Mouse (Mus musculus) hindbrain, embryonic 10.5 days (tissue): ENCODE measurements around the gene Dab1. TPM values are rescaled to one million over a fixed set of nuclear protein-coding genes. Genes with fewer than 3 reads are reported as not detected.

ENCODE experiments used
- DNase-seq: peaks from one replicate; pipeline ENCODE4 v3.0.0-alpha.2; 2017; ENCODE audit warnings: low spot score
- H3K27ac ChIP-seq: fragments of 300-500 bp; sonication (generic); 2 replicates; pipeline ENCODE4 v1.5.1; 2016; ENCODE audit warnings: mild to moderate bottlenecking, moderate library complexity
- H3K27me3 ChIP-seq: fragments of 300-500 bp; sonication (generic); 2 replicates; pipeline ENCODE4 v1.6.1; 2016; ENCODE audit warnings: mild to moderate bottlenecking; ENCODE audit not compliant: poor library complexity, insufficient read depth, severe bottlenecking
- H3K36me3 ChIP-seq: fragments of 300-500 bp; sonication (generic); 2 replicates; pipeline ENCODE4 v1.6.1; 2016; ENCODE audit warnings: mild to moderate bottlenecking, moderate library complexity
- H3K4me1 ChIP-seq: fragments of 300-500 bp; sonication (generic); replicated peaks from 2 replicates; pipeline ENCODE4 v1.6.1; 2016; ENCODE audit warnings: mild to moderate bottlenecking
- H3K4me3 ChIP-seq: fragments of 300-500 bp; sonication (generic); 2 replicates; pipeline ENCODE4 v1.5.1; 2016; ENCODE audit warnings: mild to moderate bottlenecking, moderate library complexity
- H3K9me3 ChIP-seq: fragments of 300-500 bp; sonication (generic); 2 replicates; pipeline ENCODE4 v1.6.1; 2016; ENCODE audit warnings: mild to moderate bottlenecking, moderate library complexity
- whole genome bisulfite sequencing: fragments of 180-500 bp; shearing (Covaris S2); methylation state at CpG from one replicate; pipeline ENCODE4 v1.1.7; 2016; 5-methylcytosine and 5-hydroxymethylcytosine counted together
- polyA plus RNA-seq: library from polyadenylated mRNA; unstranded; fragments of >200 nt; fragmentation: Nextera tagmentation; extraction: Ambion mirVana; gene quantifications from 2 replicates; pipeline ENCODE4 v1.2.1, GENCODE M21; 2016

Dab1 gene
- polyA plus RNA-seq, 1 experiment from 2014 or later: 27.3 TPM

DNA sequence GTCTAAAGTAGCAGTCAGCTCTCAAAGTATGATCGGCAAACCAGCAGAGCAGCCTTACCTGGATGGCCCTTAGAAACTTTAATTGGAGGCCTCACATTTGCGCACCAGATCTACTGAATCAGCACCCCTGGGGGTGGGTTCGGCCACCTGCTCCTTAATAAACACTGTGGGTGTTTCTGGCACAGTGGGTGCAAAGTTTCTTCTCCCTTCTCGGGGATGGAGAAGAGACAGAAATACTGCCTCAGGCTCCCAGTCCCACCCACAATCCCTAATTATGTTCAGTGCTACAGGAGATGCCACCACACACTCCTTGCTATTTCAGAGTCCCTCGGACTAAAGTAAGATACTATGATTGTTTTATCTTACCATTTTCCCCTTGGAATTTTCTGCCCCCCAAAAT is 944.4 kb downstream of the Dab1 start:
- DNase-seq: no peak
- WGBS: 84% methylated on average over 5 of the region's 5 CpGs
- Histone ChIP-seq H3K36me3 (no peaks in the 10 kb centered on the region), H3K9me3 (no peaks in the 10 kb centered on the region), H3K27ac (no peak overlapping the region), H3K4me3 (no peak overlapping the region), H3K4me1 (0 out of 2 replicates have a peak, but pooled peaks cover 7% of the 10 kb centered on the region), H3K27me3 (0 out of 2 replicates have a peak, but pooled peaks cover 4% of the 10 kb centered on the region)

DNA sequence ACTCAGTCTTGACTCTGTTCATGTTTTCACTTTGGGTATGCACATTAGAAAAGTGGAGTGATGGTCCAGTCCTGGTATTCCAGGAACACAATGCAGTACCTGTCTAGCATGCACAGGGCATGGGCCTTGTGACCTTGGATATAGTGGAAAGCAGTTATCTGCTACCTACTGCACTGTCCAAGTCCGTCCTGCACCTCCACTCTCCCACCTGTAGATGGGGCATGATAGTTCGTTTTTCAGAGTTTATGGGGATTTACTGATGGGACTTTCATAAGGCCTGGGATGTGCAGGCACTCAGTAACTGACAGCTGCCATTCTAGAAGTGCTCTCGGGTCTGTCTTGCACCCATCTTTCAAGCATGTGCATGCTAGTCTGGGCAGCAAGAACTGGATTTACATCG is 951.4 kb downstream of the Dab1 start:
- no peaks in the 10 kb centered on the region for H3K27me3 ChIP-seq
- no peaks in the 10 kb centered on the region for H3K36me3 ChIP-seq
- no peak overlapping the region for H3K27ac ChIP-seq
- peaks cover 6% of the 10 kb centered on the region; the same call in 1 of the 2 replicates for H3K4me1 ChIP-seq
- DNase-seq: no peak
- WGBS: 74% methylated on average over 4 of the region's 4 CpGs
- H3K9me3 ChIP-seq: no peaks in the 10 kb centered on the region
- no peak overlapping the region for H3K4me3 ChIP-seq

DNA sequence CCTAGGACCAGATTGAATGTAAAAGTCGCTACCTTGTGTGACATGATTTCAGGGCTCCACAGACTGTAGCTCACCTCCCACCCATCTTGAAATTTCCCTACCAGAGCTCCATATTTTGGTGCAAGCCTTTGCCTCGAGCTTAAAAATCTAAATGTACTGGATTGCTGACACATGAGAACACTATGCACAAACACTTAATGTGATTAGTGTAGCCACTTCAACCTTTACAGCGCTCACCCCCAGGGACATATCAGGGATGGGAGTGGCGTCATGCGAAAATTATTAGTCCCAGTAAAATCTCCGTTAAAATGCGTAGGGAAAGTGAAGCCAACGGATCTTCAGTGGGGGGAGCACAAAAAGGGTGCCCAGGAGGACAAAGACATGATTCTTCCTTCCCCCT is 953.3 kb downstream of the Dab1 start:
- 88% methylated on average over 8 of the region's 8 CpGs for WGBS
- H3K27ac ChIP-seq: no peak overlapping the region
- no peaks in the 10 kb centered on the region for H3K36me3 ChIP-seq
- no peak overlapping the region for H3K4me3 ChIP-seq
- no peaks in the 10 kb centered on the region for H3K9me3 ChIP-seq
- peaks cover 6% of the 10 kb centered on the region; the same call in 1 of the 2 replicates for H3K4me1 ChIP-seq
- no peaks in the 10 kb centered on the region for H3K27me3 ChIP-seq
- DNase-seq: no peak

DNA sequence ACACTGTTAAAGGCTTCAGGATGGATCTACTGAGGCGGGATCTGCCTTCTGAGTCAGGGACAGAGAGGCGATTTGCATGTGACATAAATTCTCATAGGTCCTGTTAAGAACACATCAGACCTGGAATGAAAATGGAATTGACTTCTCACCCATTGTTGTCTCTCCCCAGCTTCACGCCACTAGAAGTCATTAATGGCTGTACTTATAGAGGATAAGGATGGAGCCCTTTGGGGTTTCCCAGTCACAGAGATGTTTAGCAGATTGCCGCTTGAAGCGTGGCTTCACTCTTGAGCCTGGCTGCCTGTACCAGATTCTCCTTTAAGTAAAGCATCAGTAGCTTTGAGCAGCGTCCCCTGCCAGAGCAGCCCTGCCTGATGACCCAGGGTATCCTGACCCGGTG is 954.3 kb downstream of the Dab1 start:
- H3K4me1 ChIP-seq: peaks cover 6% of the 10 kb centered on the region; the same call in 1 of the 2 replicates
- H3K27ac ChIP-seq: no peak overlapping the region; the same call in 1 of the 2 replicates
- H3K36me3 ChIP-seq: no peaks in the 10 kb centered on the region
- no peaks in the 10 kb centered on the region for H3K27me3 ChIP-seq
- WGBS: 80% methylated on average over 7 of the region's 7 CpGs
- no peaks in the 10 kb centered on the region for H3K9me3 ChIP-seq
- DNase-seq: no peak
- no peak overlapping the region for H3K4me3 ChIP-seq

DNA sequence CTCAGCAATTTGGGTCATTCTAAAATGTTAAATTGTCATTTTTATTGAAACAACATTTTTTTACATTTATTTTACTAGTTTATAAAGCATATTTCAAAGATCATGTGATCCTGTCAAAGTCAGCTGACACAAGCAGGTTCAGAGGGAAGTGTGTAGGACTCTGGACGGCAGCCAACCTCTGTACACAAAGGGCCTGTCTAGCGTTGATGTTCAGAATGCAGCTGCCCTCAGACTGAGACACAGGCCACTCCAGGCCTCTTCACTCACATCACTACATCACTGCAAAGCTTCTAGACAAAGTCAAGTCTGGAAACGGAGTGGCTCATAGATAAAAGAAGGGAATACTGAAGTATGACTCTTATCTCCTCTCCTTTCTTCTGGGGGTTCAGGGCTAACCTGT is 959.2 kb downstream of the Dab1 start:
- Histone ChIP-seq H3K27ac (no peak overlapping the region), H3K27me3 (no peaks in the 10 kb centered on the region), H3K9me3 (no peaks in the 10 kb centered on the region), H3K4me3 (no peak overlapping the region), H3K36me3 (no peaks in the 10 kb centered on the region), H3K4me1 (peaks cover 19% of the 10 kb centered on the region)
- DNase-seq: no peak
- 70% methylated on average over 3 of the region's 3 CpGs for WGBS

DNA sequence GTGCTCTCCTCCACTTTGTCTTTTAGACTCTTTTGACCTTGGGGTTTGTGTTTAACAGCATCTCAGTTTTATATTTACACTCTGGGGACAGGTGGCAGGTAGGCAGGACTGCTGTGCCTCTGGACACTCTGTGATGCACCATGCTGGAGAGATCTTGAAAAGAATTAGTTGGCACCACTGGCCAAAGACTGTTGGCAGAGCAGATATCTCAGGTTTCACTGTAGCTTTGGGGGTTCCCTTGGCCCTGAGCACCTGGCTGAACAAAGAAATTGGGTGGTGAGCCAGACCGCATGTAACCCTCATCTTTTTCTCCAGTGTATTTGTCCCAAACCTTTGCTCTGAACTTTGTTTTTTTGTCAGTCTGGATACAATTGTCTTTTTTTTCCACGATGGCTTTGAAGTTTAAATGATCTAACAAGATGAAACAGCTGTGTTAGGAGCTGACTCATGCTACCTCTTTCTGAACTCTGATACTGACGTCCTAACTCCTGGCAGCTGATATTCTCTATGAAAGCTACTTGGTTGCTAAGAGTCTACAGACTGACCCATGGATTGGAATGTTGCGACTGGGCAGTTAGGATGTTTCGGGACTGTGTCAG is 960.9 kb downstream of the Dab1 start:
- no peaks in the 10 kb centered on the region for H3K9me3 ChIP-seq
- H3K4me1 ChIP-seq: peaks cover 19% of the 10 kb centered on the region
- WGBS: 79% methylated on average over 5 of the region's 5 CpGs
- no peaks in the 10 kb centered on the region for H3K36me3 ChIP-seq
- no peak overlapping the region for H3K27ac ChIP-seq
- no peaks in the 10 kb centered on the region for H3K27me3 ChIP-seq
- H3K4me3 ChIP-seq: no peak overlapping the region
- DNase-seq: no peak

DNA sequence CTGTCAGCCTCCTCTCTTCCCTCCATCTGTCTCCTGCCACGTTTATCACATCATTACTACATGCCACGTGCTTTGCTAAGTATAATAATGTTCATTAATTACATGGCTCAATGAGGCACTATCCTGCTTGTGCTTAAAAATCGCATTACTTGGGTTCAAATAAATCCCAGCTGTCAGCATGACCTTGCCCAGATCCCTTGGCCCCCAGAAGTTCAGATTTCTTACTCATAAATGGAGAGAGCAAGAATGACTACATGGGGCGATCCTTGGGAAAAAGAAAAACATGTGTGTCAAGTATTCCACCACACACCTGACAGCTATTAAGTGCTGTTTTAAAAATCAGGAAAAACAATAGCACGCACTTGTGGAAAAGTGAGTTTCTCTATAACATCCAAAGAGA is 963.6 kb downstream of the Dab1 start:
- H3K9me3 ChIP-seq: no peaks in the 10 kb centered on the region
- H3K27me3 ChIP-seq: no peaks in the 10 kb centered on the region
- H3K4me3 ChIP-seq: no peak overlapping the region
- H3K27ac ChIP-seq: no peak overlapping the region
- no peak for DNase-seq
- H3K4me1 ChIP-seq: peaks cover 19% of the 10 kb centered on the region
- WGBS: 59% methylated on average over 5 of the region's 5 CpGs
- no peaks in the 10 kb centered on the region for H3K36me3 ChIP-seq

DNA sequence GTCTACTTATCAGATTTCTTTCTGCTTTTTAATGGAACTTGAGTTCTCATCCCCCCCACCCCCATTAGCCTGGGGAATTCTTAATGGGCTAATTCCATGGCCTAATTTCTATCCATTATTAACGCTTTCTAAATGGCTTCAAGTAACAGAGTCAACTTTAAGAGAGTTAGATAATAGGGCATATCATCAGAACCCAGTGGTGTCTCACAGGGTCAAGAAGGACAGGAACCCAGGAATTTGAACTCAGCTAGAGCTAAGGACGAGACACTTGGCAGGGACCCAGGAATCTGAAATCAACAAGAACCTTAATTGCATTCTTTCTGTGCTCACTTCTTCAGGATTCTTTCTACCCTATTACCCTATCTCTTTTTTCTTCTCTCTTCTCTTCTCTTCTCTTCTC is 968.7 kb downstream of the Dab1 start:
- H3K4me1 ChIP-seq: peaks cover 24% of the 10 kb centered on the region
- H3K36me3 ChIP-seq: no peaks in the 10 kb centered on the region
- DNase-seq: no peak
- H3K4me3 ChIP-seq: no peak overlapping the region
- H3K27ac ChIP-seq: no peak overlapping the region
- no peaks in the 10 kb centered on the region for H3K9me3 ChIP-seq
- no peaks in the 10 kb centered on the region for H3K27me3 ChIP-seq
- WGBS: 77% methylated on average over 2 of the region's 2 CpGs

DNA sequence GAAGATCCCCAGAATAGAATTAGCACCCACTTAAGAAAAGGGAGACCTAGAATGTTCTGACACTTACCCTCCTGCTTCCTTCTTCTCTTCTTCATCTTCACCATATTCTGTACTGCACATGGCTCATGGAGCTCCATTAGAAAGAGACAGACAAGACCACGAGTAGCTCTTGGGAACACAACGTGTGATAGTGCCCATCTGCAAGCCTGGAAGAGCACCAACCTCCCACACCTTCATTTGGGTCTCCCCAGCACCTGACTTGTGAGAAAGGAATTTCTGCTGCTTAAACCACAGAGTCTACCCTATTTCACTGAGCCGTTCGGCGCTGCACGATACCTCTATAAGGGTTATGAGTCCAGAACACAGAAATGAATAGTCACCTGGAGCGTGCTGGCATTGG is 977.8 kb downstream of the Dab1 start:
- no peak for DNase-seq
- H3K9me3 ChIP-seq: no peaks in the 10 kb centered on the region
- H3K36me3 ChIP-seq: no peaks in the 10 kb centered on the region
- WGBS: 93% methylated on average over 7 of the region's 7 CpGs
- H3K4me3 ChIP-seq: no peak overlapping the region
- H3K27me3 ChIP-seq: no peaks in the 10 kb centered on the region
- H3K27ac ChIP-seq: no peak overlapping the region
- H3K4me1 ChIP-seq: peaks cover 12% of the 10 kb centered on the region

DNA sequence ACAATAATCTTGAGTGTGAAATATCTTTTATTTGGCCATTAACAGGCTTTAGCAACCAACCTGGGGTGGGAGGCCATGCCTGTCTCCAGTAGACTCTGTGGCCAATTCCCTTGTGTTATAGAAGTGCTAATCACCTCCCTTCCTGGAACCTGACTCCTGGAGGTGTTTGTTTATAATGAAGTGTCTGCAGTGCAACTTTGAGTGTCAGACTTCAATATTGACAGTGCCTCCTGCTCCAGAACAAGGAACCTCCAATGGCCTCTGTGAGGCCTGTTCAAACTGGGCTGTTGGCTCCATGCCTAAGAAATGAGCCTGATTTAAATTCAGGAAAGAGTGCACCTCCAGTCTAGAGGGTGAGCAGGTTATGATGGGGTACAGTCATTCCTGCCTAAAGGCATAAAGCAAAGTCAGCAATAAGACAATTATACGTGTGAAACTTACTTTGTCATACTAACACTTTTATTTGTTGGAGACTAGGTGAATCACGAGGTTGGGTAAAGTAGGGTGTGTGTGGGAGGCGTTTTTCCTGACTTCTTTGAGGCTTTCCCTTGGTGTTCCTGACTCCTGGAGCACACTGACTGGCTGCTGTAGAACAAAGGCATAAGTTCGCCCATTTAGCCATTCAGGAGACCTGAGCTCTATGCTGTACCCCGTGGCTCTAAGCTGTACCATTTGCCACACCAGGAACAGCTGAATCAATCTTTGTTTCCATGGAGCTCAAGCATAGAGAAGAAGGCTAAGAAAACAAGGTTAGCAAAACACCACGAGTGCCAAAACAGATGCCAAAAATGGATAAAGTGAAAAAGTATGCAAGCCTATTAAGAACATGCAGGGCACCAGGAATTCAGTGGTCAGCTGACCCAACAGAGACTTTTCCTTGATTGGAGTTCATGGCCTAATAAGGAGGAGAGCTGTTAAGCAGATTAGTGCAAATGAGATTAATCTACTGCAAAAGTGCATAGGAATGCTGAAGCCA is 978.6 kb downstream of the Dab1 start:
- H3K27ac ChIP-seq: no peak overlapping the region
- H3K4me1 ChIP-seq: peaks cover 8% of the 10 kb centered on the region
- DNase-seq: no peak
- no peaks in the 10 kb centered on the region for H3K27me3 ChIP-seq
- H3K36me3 ChIP-seq: no peaks in the 10 kb centered on the region
- H3K4me3 ChIP-seq: no peak overlapping the region
- WGBS: 74% methylated on average over 6 of the region's 6 CpGs
- no peaks in the 10 kb centered on the region for H3K9me3 ChIP-seq

DNA sequence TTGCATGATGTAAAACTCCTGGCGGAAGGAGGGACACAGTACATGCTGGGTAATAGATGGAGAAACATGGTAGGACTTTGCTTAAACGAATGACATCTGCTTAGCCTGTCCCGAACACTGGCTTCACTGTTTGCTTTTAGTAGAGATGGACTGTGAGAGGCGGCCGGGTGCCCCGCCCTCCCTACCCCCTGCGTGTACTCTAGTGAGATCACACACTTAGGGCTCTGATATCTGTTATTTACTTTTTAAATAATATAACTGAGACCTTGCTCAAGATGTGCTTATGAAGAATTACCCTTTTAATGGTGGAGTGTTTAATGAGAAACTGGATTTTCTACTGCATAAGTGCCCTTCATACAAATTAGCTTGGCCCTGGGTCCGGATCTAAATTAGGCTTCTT is 983.6 kb downstream of the Dab1 start:
- DNase-seq: no peak
- 79% methylated on average over 8 of the region's 8 CpGs for WGBS
- Histone ChIP-seq H3K9me3 (no peaks in the 10 kb centered on the region), H3K27me3 (no peaks in the 10 kb centered on the region), H3K27ac (no peak overlapping the region), H3K36me3 (no peaks in the 10 kb centered on the region), H3K4me1 (peaks cover 27% of the 10 kb centered on the region), H3K4me3 (no peak overlapping the region)

DNA sequence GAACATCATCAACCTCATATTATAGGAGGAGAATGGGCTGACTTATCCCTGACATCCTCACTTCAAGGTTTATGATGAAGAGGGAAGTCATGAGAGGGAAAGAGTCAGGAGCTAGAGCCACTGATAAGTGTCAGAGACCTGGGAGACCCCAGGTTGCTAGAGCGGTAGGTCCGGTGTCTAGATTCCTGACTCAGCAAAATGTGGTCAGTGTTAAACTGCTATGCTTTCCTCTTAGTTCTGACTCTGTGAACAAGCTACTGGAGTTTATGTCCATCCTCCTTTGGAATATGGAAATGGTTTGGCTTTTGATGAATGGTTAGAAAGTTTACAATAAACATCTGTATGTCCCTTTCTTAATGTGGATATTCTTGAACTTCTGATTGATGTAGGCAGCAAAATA is 985.1 kb downstream of the Dab1 start:
- peaks cover 28% of the 10 kb centered on the region for H3K4me1 ChIP-seq
- H3K27me3 ChIP-seq: no peaks in the 10 kb centered on the region
- no peak overlapping the region for H3K27ac ChIP-seq
- no peak for DNase-seq
- no peak overlapping the region for H3K4me3 ChIP-seq
- 97% methylated on average over 2 of the region's 2 CpGs for WGBS
- no peaks in the 10 kb centered on the region for H3K36me3 ChIP-seq
- no peaks in the 10 kb centered on the region for H3K9me3 ChIP-seq

DNA sequence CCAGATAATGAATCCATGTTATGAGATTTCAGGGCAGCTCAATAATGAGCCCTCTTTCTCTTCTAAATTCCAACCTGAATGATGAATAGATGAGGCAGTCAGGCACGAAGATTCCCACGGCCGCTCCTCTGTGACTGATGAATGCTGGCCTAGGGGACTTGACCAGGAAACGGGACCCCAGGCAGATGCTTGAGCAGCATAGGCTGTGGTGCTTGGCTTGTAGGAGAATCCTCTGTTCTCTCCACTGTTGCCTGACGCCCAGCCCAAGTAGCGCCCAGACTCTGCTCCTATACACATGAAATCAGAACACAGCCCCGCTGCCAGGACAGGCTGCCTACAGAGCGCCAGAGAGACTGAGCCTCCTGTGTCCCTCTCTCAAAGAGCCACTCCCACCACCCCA is 987.7 kb downstream of the Dab1 start:
- Histone ChIP-seq H3K27me3 (no peaks in the 10 kb centered on the region), H3K4me3 (no peak overlapping the region), H3K4me1 (peaks cover 28% of the 10 kb centered on the region), H3K9me3 (no peaks in the 10 kb centered on the region), H3K36me3 (no peaks in the 10 kb centered on the region), H3K27ac (peak overlapping the region; percentile 84)
- WGBS: 31% methylated on average over 8 of the region's 8 CpGs
- peak; percentile 45 for DNase-seq
